Mouse (Mus musculus): ENCODE results near the gene Cdt1. TPM values are rescaled to one million over a fixed set of nuclear protein-coding genes. Genes with fewer than 3 reads are reported as not detected.

The Cdt1 gene
- polyA plus RNA-seq, 1 experiment from 2014 or later: 45.9 TPM

DNA sequence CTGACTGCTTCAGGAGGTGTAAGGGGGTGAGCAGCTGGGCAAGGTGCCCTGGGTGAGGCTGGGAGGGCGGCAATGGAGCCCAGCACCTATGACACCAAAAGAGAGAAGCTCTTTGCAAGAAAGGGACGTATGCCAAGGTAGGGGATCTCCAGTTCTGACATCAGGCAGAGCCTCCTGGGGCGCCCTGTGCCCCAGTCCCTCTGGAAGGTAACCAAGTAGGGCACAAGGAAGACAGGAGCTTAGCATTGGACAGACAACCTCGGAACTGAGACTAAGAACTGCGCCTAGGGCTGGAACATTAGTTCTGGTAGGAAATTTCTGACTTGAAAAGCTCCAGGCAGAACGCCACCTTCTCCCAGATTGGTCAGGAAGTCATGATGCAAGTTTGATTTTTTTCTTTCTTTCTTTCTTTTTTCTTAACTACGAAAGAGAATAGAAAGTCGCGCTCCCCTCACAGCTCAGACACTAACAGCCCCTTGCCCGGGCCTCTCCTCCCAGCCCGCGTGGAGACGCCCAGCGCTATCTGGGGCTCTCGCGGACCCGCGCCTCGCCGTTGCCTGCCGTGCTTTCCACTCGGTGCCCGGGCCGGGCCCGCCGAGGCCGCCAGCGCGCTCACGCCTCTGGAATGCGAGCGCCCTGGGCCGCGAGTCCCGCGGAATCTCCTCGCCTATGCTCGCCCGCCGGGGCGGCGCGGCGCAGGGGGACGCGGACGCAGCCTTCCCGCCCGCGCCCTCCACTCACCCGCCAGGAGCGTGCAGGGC is 17.4 kb upstream of the Cdt1 start:
- peak overlapping the region; percentile 97 for H3K9ac ChIP-seq
- H3K27me3 ChIP-seq: no peaks in the 10 kb centered on the region
- H3K4me3 ChIP-seq (replicated peaks): peak overlapping the region; percentile 96
- no peaks in the 10 kb centered on the region; the same call in 1 of the 2 replicates for H3K36me3 ChIP-seq (replicated peaks)
- H3K27ac ChIP-seq (replicated peaks): peak overlapping the region; percentile 96
- WGBS (ENCODE audit: insufficient replicate concordance): 1% methylated on average over 52 of the region's 52 CpGs
- H3K4me1 ChIP-seq (replicated peaks): peaks cover 76% of the 10 kb centered on the region
- peak; percentile 35 for ATAC-seq (ENCODE audit: insufficient read depth)
- no peaks in the 10 kb centered on the region for H3K9me3 ChIP-seq (replicated peaks)
- peak overlapping the region; percentile 96 for H3K4me2 ChIP-seq

DNA sequence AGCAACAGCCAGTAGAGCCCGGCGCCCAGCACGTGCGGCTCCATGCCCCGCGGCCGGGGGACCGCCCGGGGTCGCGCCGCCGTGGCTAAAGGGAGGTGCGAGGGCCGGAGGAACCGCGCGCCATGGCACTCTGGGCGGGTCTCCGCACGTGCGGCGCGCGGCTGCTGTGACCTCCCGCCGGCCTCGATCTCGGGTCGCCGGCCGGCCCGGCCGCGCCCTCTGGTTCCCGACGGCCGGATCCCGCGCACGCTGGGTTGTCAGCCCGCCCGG is 16.9 kb upstream of the Cdt1 start:
- peak; percentile 29; the same call in 1 of the 2 replicates for ATAC-seq (ENCODE audit: insufficient read depth)

DNA sequence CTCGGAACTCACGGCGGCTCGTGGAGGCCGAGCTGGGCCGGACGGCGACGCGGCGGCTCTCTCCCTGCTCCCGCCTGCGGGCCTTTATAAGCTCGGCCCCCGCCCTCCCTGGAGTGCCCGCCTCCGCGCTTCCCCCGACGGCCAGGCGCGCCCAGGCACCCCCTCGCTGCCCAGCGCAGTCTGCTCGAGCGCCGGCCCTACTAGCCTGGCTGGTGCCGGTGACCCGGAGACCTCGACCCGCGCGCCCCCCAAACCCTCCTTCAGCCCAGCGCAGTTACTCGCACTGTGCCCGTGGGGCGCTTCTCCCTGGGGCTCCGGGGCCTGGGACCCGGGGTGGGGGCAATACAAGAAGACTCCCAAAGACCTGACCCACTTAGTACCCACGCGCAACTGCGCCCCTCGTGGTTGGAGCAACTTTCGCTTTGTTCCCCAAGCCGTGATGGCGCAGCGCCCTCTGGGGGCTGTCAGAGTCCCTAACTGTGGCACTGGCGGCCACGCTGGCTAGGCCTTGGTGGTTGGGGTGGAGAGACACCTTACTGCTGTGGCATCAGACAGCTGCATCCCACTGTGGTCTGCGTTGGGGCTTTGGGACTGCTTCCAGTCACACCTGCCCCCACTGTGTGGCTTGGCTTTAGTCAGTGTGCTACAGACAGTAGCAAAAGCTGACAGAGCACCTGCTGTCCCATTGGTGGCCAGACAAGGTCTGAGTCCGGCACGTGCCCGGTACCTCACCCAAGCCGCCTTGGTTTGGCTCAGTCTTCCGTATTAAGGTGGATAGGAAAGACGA is 16.4 kb upstream of the Cdt1 start, which contains the start of gene Piezo1:
TSS of gene Piezo1 (minus strand) at position 65 of the 787 bp plus-strand sequence.
- H3K9me3 ChIP-seq (replicated peaks): no peaks in the 10 kb centered on the region
- H3K27ac ChIP-seq (replicated peaks): peak within 1 kb of the TSS; percentile 96
- peak within 1 kb of the TSS; percentile 96 for H3K4me3 ChIP-seq (replicated peaks)
- peak within 1 kb of the TSS; percentile 96 for H3K4me2 ChIP-seq
- peak within 1 kb of the TSS; percentile 97 for H3K9ac ChIP-seq
- no peaks in the 10 kb centered on the region; the same call in 1 of the 2 replicates for H3K36me3 ChIP-seq (replicated peaks)
- WGBS (ENCODE audit: insufficient replicate concordance): 9% methylated on average over 49 of the region's 56 CpGs
- H3K27me3 ChIP-seq: no peaks in the 10 kb centered on the region
- H3K4me1 ChIP-seq (replicated peaks): peaks cover 76% of the 10 kb centered on the region
- ATAC-seq (ENCODE audit: insufficient read depth): peak; percentile 70

More for the DNA sequence above, 16.9 kb upstream of the Cdt1 start:
- no peaks in the 10 kb centered on the region for H3K27me3 ChIP-seq
- H3K4me1 ChIP-seq (replicated peaks): peaks cover 76% of the 10 kb centered on the region
- H3K4me3 ChIP-seq (replicated peaks): peak overlapping the region; percentile 96
- peak overlapping the region; percentile 96 for H3K4me2 ChIP-seq
- under 1% methylated on average over 43 of the region's 43 CpGs for WGBS (ENCODE audit: insufficient replicate concordance)
- peak overlapping the region; percentile 97 for H3K9ac ChIP-seq
- H3K27ac ChIP-seq (replicated peaks): peak overlapping the region; percentile 96
- H3K36me3 ChIP-seq (replicated peaks): no peaks in the 10 kb centered on the region; the same call in 1 of the 2 replicates
- no peaks in the 10 kb centered on the region for H3K9me3 ChIP-seq (replicated peaks)

DNA sequence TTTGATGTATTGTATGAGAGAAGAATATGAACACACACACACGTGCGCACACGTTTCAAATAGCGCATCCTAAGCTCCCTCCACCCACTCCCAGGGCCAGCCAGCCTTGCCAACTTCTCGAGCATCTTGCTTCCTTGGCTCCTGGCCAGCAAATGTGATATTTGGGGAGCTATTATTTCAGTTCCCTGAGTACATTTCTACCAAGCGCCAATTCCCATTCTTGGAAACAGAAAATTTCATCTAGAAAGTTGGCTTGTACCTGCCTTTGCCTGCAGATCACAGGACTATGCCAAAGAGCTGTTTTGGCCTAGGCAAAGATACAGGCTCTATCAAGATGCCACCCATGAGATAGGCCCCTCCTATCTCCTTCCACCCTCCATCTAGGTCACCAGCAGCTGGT is 13.0 kb upstream of the Cdt1 start:
- Histone ChIP-seq H3K36me3 (replicated peaks) (no peaks in the 10 kb centered on the region), H3K4me2 (no peak overlapping the region), H3K4me3 (replicated peaks) (no peak overlapping the region), H3K9me3 (replicated peaks) (no peaks in the 10 kb centered on the region), H3K27ac (replicated peaks) (no peak overlapping the region), H3K4me1 (replicated peaks) (peaks cover 67% of the 10 kb centered on the region), H3K27me3 (no peaks in the 10 kb centered on the region), H3K9ac (peak overlapping the region; percentile 9; the same call in 1 of the 2 replicates)
- WGBS (ENCODE audit: insufficient replicate concordance): 76% methylated on average over 6 of the region's 6 CpGs
- ATAC-seq (ENCODE audit: insufficient read depth): no peak

DNA sequence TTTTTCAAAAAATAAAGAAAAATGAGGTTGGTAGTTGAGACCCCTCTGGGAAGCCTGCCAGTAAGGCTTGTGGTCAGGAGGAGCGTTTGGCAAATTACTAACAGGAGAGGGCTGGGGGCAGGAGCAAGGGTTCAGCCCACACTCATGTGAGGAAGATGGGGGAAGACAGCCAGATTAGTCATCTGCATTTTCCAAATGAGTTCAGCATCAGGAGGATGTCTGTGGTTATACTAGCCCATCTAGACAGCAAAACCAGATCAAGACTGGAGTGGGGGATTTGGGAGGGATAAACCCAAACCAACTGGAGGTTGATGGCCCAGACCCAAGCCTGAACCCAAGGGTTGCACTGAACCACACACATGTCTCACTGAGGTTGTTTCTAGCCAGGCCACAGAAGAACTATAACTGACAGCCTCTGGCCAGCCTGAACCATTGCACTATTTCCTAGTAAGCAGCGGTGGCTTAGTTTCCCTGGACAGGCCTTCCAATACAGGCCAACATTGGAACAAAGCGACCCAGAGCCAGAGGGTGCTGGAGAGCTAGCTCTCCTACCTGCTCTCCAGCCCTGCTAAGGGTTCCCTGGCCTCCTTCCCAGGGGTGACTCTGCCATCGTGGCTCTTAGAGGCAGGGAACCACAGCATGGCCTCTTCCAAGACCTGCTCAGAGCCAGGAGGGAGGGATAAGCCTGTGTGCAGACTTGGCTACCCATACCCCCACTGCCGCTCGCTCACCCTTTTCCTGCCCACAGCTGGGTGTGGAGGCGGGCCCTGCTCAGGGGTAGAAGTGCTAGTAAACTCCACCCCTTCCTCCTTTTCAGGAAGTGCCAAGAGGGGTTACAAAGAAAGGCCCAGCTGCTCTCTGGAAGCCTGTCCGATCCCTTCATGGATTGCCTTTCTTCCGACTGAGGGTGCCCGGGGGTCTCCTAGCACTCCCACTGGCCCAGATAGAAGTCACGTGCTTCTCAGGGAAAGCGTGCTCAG is 11.5 kb upstream of the Cdt1 start:
- Histone ChIP-seq H3K4me1 (replicated peaks) (peaks cover 61% of the 10 kb centered on the region), H3K4me3 (replicated peaks) (peak overlapping the region; percentile 32), H3K4me2 (peak overlapping the region; percentile 62), H3K36me3 (replicated peaks) (no peaks in the 10 kb centered on the region), H3K9me3 (replicated peaks) (no peaks in the 10 kb centered on the region), H3K27me3 (no peaks in the 10 kb centered on the region), H3K27ac (replicated peaks) (peak overlapping the region; percentile 76), H3K9ac (peak overlapping the region; percentile 55)
- WGBS (ENCODE audit: insufficient replicate concordance): 18% methylated on average over 12 of the region's 12 CpGs
- peak; percentile 64 for ATAC-seq (ENCODE audit: insufficient read depth)

DNA sequence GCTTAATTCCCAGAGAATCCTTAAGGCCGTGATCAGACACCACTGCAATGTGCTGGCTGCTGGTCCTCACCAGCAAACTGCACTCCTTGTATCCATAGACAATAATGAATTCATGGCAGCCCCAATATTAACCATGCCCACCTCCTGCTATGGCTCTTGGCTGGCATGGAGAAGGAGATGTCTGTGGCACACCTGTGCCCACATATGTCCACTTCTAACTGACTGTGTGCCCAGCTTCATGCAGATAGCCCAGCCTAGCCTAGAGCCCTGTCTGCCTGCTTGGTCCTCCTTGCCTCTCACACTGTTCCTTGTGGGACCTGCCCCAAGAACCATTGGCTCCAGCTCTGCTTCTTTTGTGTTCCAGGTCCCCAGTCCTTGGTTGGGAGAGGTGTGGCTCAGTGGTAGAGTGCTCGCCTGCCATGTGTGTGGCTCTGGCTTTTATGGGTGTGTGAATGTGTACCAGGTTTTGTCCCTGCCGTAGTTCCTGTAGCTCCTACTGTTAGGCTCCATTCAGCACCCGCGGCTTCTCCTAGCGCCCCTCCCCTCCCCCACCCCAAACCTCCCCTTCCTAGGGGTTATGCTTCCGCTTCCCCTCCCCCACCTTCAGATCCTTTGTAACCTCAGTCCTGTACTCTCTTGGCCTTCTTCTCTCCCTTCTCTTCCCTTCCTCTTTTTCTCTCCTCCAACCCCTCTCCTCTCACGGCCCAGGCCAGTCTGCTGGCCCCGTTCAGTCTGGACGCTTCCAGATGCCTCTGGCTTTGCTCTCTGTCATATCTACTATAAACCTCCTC is 10.4 kb upstream of the Cdt1 start:
- H3K36me3 ChIP-seq (replicated peaks): no peaks in the 10 kb centered on the region
- peak overlapping the region; percentile 76 for H3K27ac ChIP-seq (replicated peaks)
- peak overlapping the region; percentile 55; the same call in 1 of the 2 replicates for H3K9ac ChIP-seq
- peaks cover 53% of the 10 kb centered on the region for H3K4me1 ChIP-seq (replicated peaks)
- peak overlapping the region; percentile 32 for H3K4me3 ChIP-seq (replicated peaks)
- H3K4me2 ChIP-seq: peak overlapping the region; percentile 62
- H3K9me3 ChIP-seq (replicated peaks): no peaks in the 10 kb centered on the region
- H3K27me3 ChIP-seq: no peaks in the 10 kb centered on the region
- WGBS (ENCODE audit: insufficient replicate concordance): 16% methylated on average over 10 of the region's 10 CpGs
- peak; percentile 24 for ATAC-seq (ENCODE audit: insufficient read depth)

DNA sequence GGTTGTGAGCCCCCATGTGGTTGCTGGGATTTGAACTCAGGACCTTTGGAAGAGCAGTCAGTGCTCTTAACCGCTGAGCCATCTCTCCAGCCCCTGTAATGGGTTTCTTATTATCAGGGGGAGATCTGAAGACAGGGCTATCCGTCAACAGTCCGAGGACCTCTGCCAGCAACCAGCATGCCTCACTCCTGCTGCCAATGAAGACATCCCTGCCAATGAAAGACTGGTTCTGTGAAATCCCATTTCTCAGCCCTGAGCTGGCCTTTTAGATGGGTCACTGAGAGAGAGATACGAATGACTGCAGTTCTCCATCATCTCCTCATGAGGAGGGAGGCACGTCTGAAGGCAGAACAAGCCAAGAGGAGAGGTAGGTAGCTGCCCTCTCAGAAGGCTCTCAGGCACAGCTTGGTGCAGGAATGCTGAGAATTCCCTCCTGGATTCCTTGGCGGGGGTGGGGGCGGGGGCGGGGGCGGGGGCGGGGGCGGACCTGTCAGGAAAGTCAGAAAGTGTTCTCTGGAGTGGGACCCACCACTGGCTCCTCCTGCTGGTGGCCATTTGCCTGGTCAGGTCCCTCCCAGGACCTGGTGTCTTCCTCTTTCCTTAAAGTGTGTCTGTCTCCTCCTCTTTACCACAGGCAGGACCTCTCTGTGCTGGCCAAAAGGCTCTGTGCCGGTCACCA is 9.0 kb upstream of the Cdt1 start:
- 34% methylated on average over 12 of the region's 12 CpGs for WGBS (ENCODE audit: insufficient replicate concordance)
- no peaks in the 10 kb centered on the region for H3K36me3 ChIP-seq (replicated peaks)
- H3K9me3 ChIP-seq (replicated peaks): no peaks in the 10 kb centered on the region
- peaks cover 47% of the 10 kb centered on the region for H3K4me1 ChIP-seq (replicated peaks)
- H3K27ac ChIP-seq (replicated peaks): peak overlapping the region; percentile 33; the same call in 1 of the 2 replicates
- no peaks in the 10 kb centered on the region for H3K27me3 ChIP-seq
- H3K9ac ChIP-seq: no peak overlapping the region
- no peak for ATAC-seq (ENCODE audit: insufficient read depth)
- no peak overlapping the region for H3K4me2 ChIP-seq
- H3K4me3 ChIP-seq (replicated peaks): no peak overlapping the region

DNA sequence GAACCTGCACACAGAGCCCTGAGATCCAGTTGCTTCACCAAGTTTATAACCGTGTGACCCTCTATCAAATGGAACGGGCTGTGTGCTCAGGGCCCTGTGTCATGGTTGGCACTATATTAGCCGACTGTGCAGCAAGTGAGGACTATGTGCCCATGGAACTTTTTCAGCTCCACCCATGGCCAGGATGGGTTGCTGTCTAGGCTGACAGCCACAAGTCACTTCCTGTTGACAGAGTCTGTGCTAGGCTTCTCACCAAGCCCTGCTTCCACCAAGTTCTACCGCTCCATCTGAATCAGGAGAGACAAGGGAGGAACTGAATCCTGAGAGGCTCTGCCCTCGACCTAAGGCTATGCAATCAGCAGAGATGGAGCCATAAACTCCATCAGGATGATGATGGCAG is 6.6 kb upstream of the Cdt1 start:
- H3K27me3 ChIP-seq: no peaks in the 10 kb centered on the region
- H3K9ac ChIP-seq: no peak overlapping the region
- ATAC-seq (ENCODE audit: insufficient read depth): no peak
- peaks cover 40% of the 10 kb centered on the region for H3K4me1 ChIP-seq (replicated peaks)
- no peak overlapping the region for H3K4me2 ChIP-seq
- H3K36me3 ChIP-seq (replicated peaks): no peaks in the 10 kb centered on the region
- no peak overlapping the region for H3K27ac ChIP-seq (replicated peaks)
- no peak overlapping the region for H3K4me3 ChIP-seq (replicated peaks)
- 33% methylated on average over 5 of the region's 5 CpGs for WGBS (ENCODE audit: insufficient replicate concordance)
- H3K9me3 ChIP-seq (replicated peaks): no peaks in the 10 kb centered on the region

DNA sequence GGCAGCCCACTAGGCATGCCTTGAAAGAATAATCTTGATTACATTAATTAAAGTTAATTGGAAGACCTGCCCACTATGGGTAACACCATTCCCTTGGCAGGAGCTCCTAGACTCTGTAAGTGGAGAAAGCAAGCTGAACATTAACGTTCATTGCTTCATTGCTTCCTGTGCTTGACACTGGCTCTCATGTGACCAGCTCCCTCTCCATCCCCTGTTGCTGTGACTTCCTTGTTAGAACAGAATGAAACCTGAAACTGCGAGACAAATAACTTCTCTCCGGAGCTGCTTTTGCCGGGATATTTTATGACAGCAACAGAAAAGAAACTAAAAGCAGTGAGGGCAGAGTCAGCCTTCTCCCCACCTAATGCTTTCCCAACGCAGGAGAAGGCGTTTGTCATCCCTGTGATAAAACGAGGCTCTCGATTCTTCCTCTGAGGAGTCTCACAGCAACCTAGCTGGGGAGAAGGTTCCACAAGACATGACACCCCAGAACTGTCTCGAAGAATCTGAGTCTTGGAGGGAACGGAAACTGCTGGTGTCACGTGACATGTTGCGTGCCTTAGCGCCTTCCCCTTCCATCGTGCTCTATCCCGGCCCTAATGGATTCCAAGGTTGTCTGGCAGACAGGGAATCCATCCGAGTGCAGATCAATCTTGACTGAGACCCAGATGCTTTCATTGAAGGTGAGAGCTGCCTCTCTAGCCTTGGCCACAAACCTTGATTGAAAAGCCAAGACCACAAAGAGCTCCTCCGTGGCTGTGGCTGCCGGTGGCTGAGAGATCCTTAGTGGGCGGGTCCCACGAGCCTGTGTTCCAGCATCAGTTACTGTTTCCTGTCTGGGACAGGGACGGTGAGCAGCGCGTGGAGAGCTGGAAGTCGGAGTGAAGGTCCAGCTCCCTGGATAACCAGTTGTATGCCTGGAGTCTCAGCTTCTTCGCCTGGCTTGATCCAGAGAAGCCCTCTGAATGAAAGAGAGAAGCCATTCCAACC is 3.2 kb upstream of the Cdt1 start:
- Histone ChIP-seq H3K27me3 (no peaks in the 10 kb centered on the region), H3K9ac (no peak overlapping the region), H3K9me3 (replicated peaks) (no peaks in the 10 kb centered on the region), H3K36me3 (replicated peaks) (peaks cover 8% of the 10 kb centered on the region), H3K4me1 (replicated peaks) (peaks cover 38% of the 10 kb centered on the region), H3K4me2 (no peak overlapping the region), H3K4me3 (replicated peaks) (no peak overlapping the region; the same call in 1 of the 2 replicates), H3K27ac (replicated peaks) (peak overlapping the region; percentile 16)
- no peak for ATAC-seq (ENCODE audit: insufficient read depth)
- WGBS (ENCODE audit: insufficient replicate concordance): 64% methylated on average over 25 of the region's 25 CpGs

Measured in liver, embryonic 15.5 days (tissue).